Comparison of ENCODE assay signal across 9 mouse cellular contexts in genomic region chr10:78575690-78576089, GRCm38 (mm10). TPM values are rescaled to one million over a fixed set of nuclear protein-coding genes. Genes with fewer than 3 reads are reported as not detected.
DNase-seq lines count a peak whose midpoint lies in the region; ATAC-seq and TF ChIP-seq lines count a peak whose summit lies in the region.
"Had no signal": no experiment of that assay in that cellular context is flagged by ENCODE, and none has a peak within 500 bp of the region (broad histone marks: within the 10 kb centered on the region; RNA-seq: fewer than 3 reads in every experiment).

No protein-coding gene starts in this region.

- H3K4me1 ChIP-seq in hindbrain, embryonic 10.5 days (replicated peaks): peaks cover 17% of the 10 kb centered on the region
- no peaks in the 10 kb centered on the region for H3K4me1 ChIP-seq in hindbrain, embryonic 11.5 days (replicated peaks; ENCODE audit: control insufficient read depth, insufficient read depth, low read length)
- peaks cover 5% of the 10 kb centered on the region; the same call in 1 of the 2 replicates for H3K4me1 ChIP-seq in bone marrow macrophage, adult 2 months (ENCODE audit: control insufficient read depth, insufficient read depth, low read length)
- H3K4me1 ChIP-seq in forebrain, embryonic 16.5 days (replicated peaks; ENCODE audit: control insufficient read depth, insufficient read depth, low read length): peaks cover 15% of the 10 kb centered on the region
- peaks cover 12% of the 10 kb centered on the region for H3K4me1 ChIP-seq in limb, embryonic 14.5 days (ENCODE audit: control insufficient read depth, insufficient read depth, low read length)
- H3K4me1 ChIP-seq in neural tube, embryonic 15.5 days: peaks cover 22% of the 10 kb centered on the region

- H3K36me3 ChIP-seq in hindbrain, embryonic 10.5 days: peaks cover 36% of the 10 kb centered on the region
- H3K36me3 ChIP-seq in hindbrain, embryonic 11.5 days (ENCODE audit: control insufficient read depth, insufficient read depth, low read length): no peaks in the 10 kb centered on the region
- no peaks in the 10 kb centered on the region for H3K36me3 ChIP-seq in forebrain, embryonic 16.5 days (ENCODE audit: control insufficient read depth, insufficient read depth)
- H3K36me3 ChIP-seq in limb, embryonic 14.5 days (ENCODE audit: control insufficient read depth, insufficient read depth, low read length): peaks cover 34% of the 10 kb centered on the region
- H3K36me3 ChIP-seq in neural tube, embryonic 15.5 days: peaks cover 37% of the 10 kb centered on the region

- no peak for ATAC-seq in hindbrain, embryonic 11.5 days (ENCODE audit: low FRiP score)
- no peak; the same call in 1 of the 2 replicates for ATAC-seq in forebrain, embryonic 16.5 days
- ATAC-seq in limb, embryonic 14.5 days (ENCODE audit: low FRiP score, low read depth): no peak
- no peak for ATAC-seq in neural tube, embryonic 15.5 days (ENCODE audit: low FRiP score)

- no peak for TF ChIP-seq CTCF in bone marrow macrophage, adult 2 months (IDR thresholded peaks at IDR 0.05; ENCODE audit: low read depth, low read length)

- WGBS in hindbrain, embryonic 10.5 days: 90% methylated on average over 2 of the region's 2 CpGs
- WGBS in hindbrain, embryonic 11.5 days: 86% methylated on average over 2 of the region's 2 CpGs
- WGBS in forebrain, embryonic 16.5 days: 36% methylated on average over 2 of the region's 2 CpGs
- 63% methylated on average over 2 of the region's 2 CpGs for WGBS in limb, embryonic 14.5 days
- WGBS in neural tube, embryonic 15.5 days: 62% methylated on average over 2 of the region's 2 CpGs

- H3K27me3 ChIP-seq in hindbrain, embryonic 10.5 days (ENCODE audit: insufficient read depth, poor library complexity, severe bottlenecking): no peaks in the 10 kb centered on the region
- H3K27me3 ChIP-seq in hindbrain, embryonic 11.5 days (ENCODE audit: control insufficient read depth, insufficient read depth, low read length): no peaks in the 10 kb centered on the region
- H3K27me3 ChIP-seq in forebrain, embryonic 16.5 days (replicated peaks; ENCODE audit: control insufficient read depth, insufficient read depth, low read length): no peaks in the 10 kb centered on the region
- H3K27me3 ChIP-seq in limb, embryonic 14.5 days (ENCODE audit: control insufficient read depth, insufficient read depth, low read length): no peaks in the 10 kb centered on the region
- no peaks in the 10 kb centered on the region for H3K27me3 ChIP-seq in neural tube, embryonic 15.5 days (replicated peaks)

- no peak for TF ChIP-seq POLR2A in bone marrow macrophage, adult 2 months (IDR thresholded peaks at IDR 0.05; ENCODE audit: borderline replicate concordance, low read depth, low read length)
- no peak for TF ChIP-seq POLR2A in limb, embryonic 14.5 days (IDR thresholded peaks at IDR 0.05; ENCODE audit: borderline replicate concordance, extremely low read depth, insufficient read depth, insufficient read length)

- no peak overlapping the region for H3K27ac ChIP-seq in hindbrain, embryonic 10.5 days
- no peak overlapping the region for H3K27ac ChIP-seq in hindbrain, embryonic 11.5 days (ENCODE audit: low read depth, low read length)
- no peak overlapping the region for H3K27ac ChIP-seq in bone marrow macrophage, adult 2 months (ENCODE audit: insufficient read depth, low read depth, low read length)
- H3K27ac ChIP-seq in forebrain, embryonic 16.5 days (ENCODE audit: low read length): 0 out of 2 replicates have a peak overlapping the region, but pooled peaks have one; percentile 19
- H3K27ac ChIP-seq in limb, embryonic 14.5 days (replicated peaks; ENCODE audit: low read depth, low read length): no peak overlapping the region
- peak overlapping the region; percentile 92; the same call in 1 of the 2 replicates for H3K27ac ChIP-seq in neural tube, embryonic 15.5 days (replicated peaks)

- no peak for DNase-seq in hindbrain, embryonic 10.5 days (ENCODE audit: low spot score)
- DNase-seq in hindbrain, embryonic 11.5 days (ENCODE audit: low spot score): no peak
- DNase-seq in kidney, adult 8-10 months: peak; percentile 56 to 71
- DNase-seq in limb, embryonic 14.5 days (ENCODE audit: low spot score): no peak
- no peak for DNase-seq in gastrocnemius, adult 18-20 months (ENCODE audit: low spot score)

- H3K4me3 ChIP-seq in hindbrain, embryonic 10.5 days: peak overlapping the region; percentile 74; the same call in 1 of the 2 replicates
- no peak overlapping the region for H3K4me3 ChIP-seq in hindbrain, embryonic 11.5 days (ENCODE audit: low read depth, low read length)
- peak overlapping the region; percentile 72 for H3K4me3 ChIP-seq in bone marrow macrophage, adult 2 months (ENCODE audit: insufficient read depth, low read length)
- H3K4me3 ChIP-seq in forebrain, embryonic 16.5 days (replicated peaks; ENCODE audit: low read length): no peak overlapping the region
- H3K4me3 ChIP-seq in limb, embryonic 14.5 days (replicated peaks; ENCODE audit: low read length): peak overlapping the region; percentile 53
- H3K4me3 ChIP-seq in neural tube, embryonic 15.5 days (replicated peaks): peak overlapping the region; percentile 63; the same call in 1 of the 2 replicates

- H3K9me3 ChIP-seq in hindbrain, embryonic 10.5 days: no peaks in the 10 kb centered on the region
- no peaks in the 10 kb centered on the region for H3K9me3 ChIP-seq in hindbrain, embryonic 11.5 days (ENCODE audit: control insufficient read depth, low read length)
- H3K9me3 ChIP-seq in forebrain, embryonic 16.5 days (ENCODE audit: control insufficient read depth, low read length): no peaks in the 10 kb centered on the region
- no peaks in the 10 kb centered on the region for H3K9me3 ChIP-seq in limb, embryonic 14.5 days (ENCODE audit: control insufficient read depth, low read length)
- no peaks in the 10 kb centered on the region for H3K9me3 ChIP-seq in neural tube, embryonic 15.5 days (replicated peaks)

- H3K4me2 ChIP-seq in hindbrain, embryonic 11.5 days (replicated peaks; ENCODE audit: low read depth, low read length): no peak overlapping the region
- H3K4me2 ChIP-seq in forebrain, embryonic 16.5 days (ENCODE audit: low read length): no peak overlapping the region; the same call in 1 of the 2 replicates
- peak overlapping the region; percentile 67 for H3K4me2 ChIP-seq in limb, embryonic 14.5 days (replicated peaks; ENCODE audit: low read depth, low read length, severe bottlenecking)
- H3K4me2 ChIP-seq in neural tube, embryonic 15.5 days: peak overlapping the region; percentile 75

- no peak overlapping the region for H3K9ac ChIP-seq in hindbrain, embryonic 11.5 days (ENCODE audit: low read depth, low read length)
- no peak overlapping the region for H3K9ac ChIP-seq in forebrain, embryonic 16.5 days (replicated peaks; ENCODE audit: low read depth, low read length)
- H3K9ac ChIP-seq in limb, embryonic 14.5 days (ENCODE audit: low read depth, low read length, severe bottlenecking): no peak overlapping the region
- no peak overlapping the region for H3K9ac ChIP-seq in neural tube, embryonic 15.5 days (replicated peaks)

RNA-seq across cellular contexts. Expression of gene Ilvbl, which starts 1.5 kb away (rescaled TPM):
- 35.5 and 48.0 TPM in 2 replicates for polyA plus RNA-seq in hindbrain, embryonic 10.5 days (2016; fragmentation: Nextera tagmentation; extraction: Ambion mirVana)
- 27.5 and 31.2 TPM in 2 replicates for polyA plus RNA-seq in hindbrain, embryonic 11.5 days (2014; fragmentation: Nextera tagmentation; extraction: Ambion mirVana)
- 34.4 and 37.0 TPM in 2 replicates for polyA plus RNA-seq in bone marrow macrophage, adult 2 months (2012; ENCODE audit: insufficient read depth, insufficient read length, missing spikeins)
- polyA plus RNA-seq in forebrain, embryonic 16.5 days (2015; fragmentation: Nextera tagmentation; extraction: Ambion mirVana): 38.5 and 48.3 TPM in 2 replicates
- 52.5 and 64.0 TPM in 2 replicates for polyA plus RNA-seq in limb, embryonic 14.5 days (2012; rRNA removed)
- 45.8 and 49.4 TPM in 2 replicates for polyA plus RNA-seq in limb, embryonic 14.5 days (2014; fragmentation: Nextera tagmentation; extraction: Ambion mirVana)
- 64.8 and 66.9 TPM in 2 replicates for polyA plus RNA-seq in neural tube, embryonic 15.5 days (2015; fragmentation: Nextera tagmentation; extraction: Ambion mirVana)
- 10 to 100 TPM in 1 of 2 experiments, 1 to 10 TPM in 1; 7.9 to 14.8 TPM for total RNA-seq in gastrocnemius, adult 18-20 months (2021)

RNA-seq across cellular contexts. Expression of gene Syde1, which starts 16.1 kb away (rescaled TPM):
- polyA plus RNA-seq in hindbrain, embryonic 10.5 days (2016; fragmentation: Nextera tagmentation; extraction: Ambion mirVana): 12.2 TPM in 2 replicates
- polyA plus RNA-seq in hindbrain, embryonic 11.5 days (2014; fragmentation: Nextera tagmentation; extraction: Ambion mirVana): 10.0 and 11.9 TPM in 2 replicates
- polyA plus RNA-seq in bone marrow macrophage, adult 2 months (2012; ENCODE audit: insufficient read depth, insufficient read length, missing spikeins): 0.28 and 0.32 TPM in 2 replicates
- 3.9 TPM in 2 replicates for polyA plus RNA-seq in forebrain, embryonic 16.5 days (2015; fragmentation: Nextera tagmentation; extraction: Ambion mirVana)
- 49.2 and 60.9 TPM in 2 replicates for polyA plus RNA-seq in limb, embryonic 14.5 days (2012; rRNA removed)
- 24.4 and 29.0 TPM in 2 replicates for polyA plus RNA-seq in limb, embryonic 14.5 days (2014; fragmentation: Nextera tagmentation; extraction: Ambion mirVana)
- polyA plus RNA-seq in neural tube, embryonic 15.5 days (2015; fragmentation: Nextera tagmentation; extraction: Ambion mirVana): 3.3 and 4.9 TPM in 2 replicates
- total RNA-seq in gastrocnemius, adult 18-20 months (2021): 1 to 10 TPM; 3.3 to 4.0 TPM

RNA-seq across cellular contexts. Expression of gene Olfr1357, which starts 42.2 kb away (rescaled TPM):
- polyA plus RNA-seq in hindbrain, embryonic 10.5 days (2016; fragmentation: Nextera tagmentation; extraction: Ambion mirVana): not detected in 2 replicates
- not detected in 2 replicates for polyA plus RNA-seq in hindbrain, embryonic 11.5 days (2014; fragmentation: Nextera tagmentation; extraction: Ambion mirVana)
- not detected in 2 replicates for polyA plus RNA-seq in bone marrow macrophage, adult 2 months (2012; ENCODE audit: insufficient read depth, insufficient read length, missing spikeins)
- not detected in 2 replicates for polyA plus RNA-seq in forebrain, embryonic 16.5 days (2015; fragmentation: Nextera tagmentation; extraction: Ambion mirVana)
- not detected in 2 replicates for polyA plus RNA-seq in limb, embryonic 14.5 days (2012; rRNA removed)
- not detected in 2 replicates for polyA plus RNA-seq in limb, embryonic 14.5 days (2014; fragmentation: Nextera tagmentation; extraction: Ambion mirVana)
- not detected in 2 replicates for polyA plus RNA-seq in neural tube, embryonic 15.5 days (2015; fragmentation: Nextera tagmentation; extraction: Ambion mirVana)
- total RNA-seq in gastrocnemius, adult 18-20 months (2021): not detected
- total RNA-seq: ES-E14 had no signal

RNA-seq across cellular contexts. Expression of gene Olfr1358, which starts 58.5 kb away (rescaled TPM):
- polyA plus RNA-seq in hindbrain, embryonic 10.5 days (2016; fragmentation: Nextera tagmentation; extraction: Ambion mirVana): not detected in 2 replicates
- 0.15 TPM in 1 of 2 replicates, not detected in the other for polyA plus RNA-seq in hindbrain, embryonic 11.5 days (2014; fragmentation: Nextera tagmentation; extraction: Ambion mirVana)
- polyA plus RNA-seq in bone marrow macrophage, adult 2 months (2012; ENCODE audit: insufficient read depth, insufficient read length, missing spikeins): not detected in 2 replicates
- polyA plus RNA-seq in forebrain, embryonic 16.5 days (2015; fragmentation: Nextera tagmentation; extraction: Ambion mirVana): not detected in 2 replicates
- not detected in 2 replicates for polyA plus RNA-seq in limb, embryonic 14.5 days (2012; rRNA removed)
- polyA plus RNA-seq in limb, embryonic 14.5 days (2014; fragmentation: Nextera tagmentation; extraction: Ambion mirVana): not detected in 2 replicates
- not detected in 2 replicates for polyA plus RNA-seq in neural tube, embryonic 15.5 days (2015; fragmentation: Nextera tagmentation; extraction: Ambion mirVana)
- not detected for total RNA-seq in gastrocnemius, adult 18-20 months (2021)
- total RNA-seq: ES-E14 had no signal

Comparison
In these comparisons a context has a peak if more than half of its experiments do, and no peak if none do; other contexts are left out.
1. H3K4me3 ChIP-seq: peak in hindbrain, embryonic 10.5 days (single experiment), bone marrow macrophage, adult 2 months (single experiment), limb, embryonic 14.5 days (single experiment) and neural tube, embryonic 15.5 days (single experiment); none in hindbrain, embryonic 11.5 days (single experiment) and forebrain, embryonic 16.5 days (single experiment).
2. DNase-seq: peak in kidney, adult 8-10 months (2 of 2); none in hindbrain, embryonic 10.5 days (single experiment), hindbrain, embryonic 11.5 days (single experiment), limb, embryonic 14.5 days (single experiment) and gastrocnemius, adult 18-20 months (single experiment).
3. H3K27ac ChIP-seq: peak in forebrain, embryonic 16.5 days (single experiment) and neural tube, embryonic 15.5 days (single experiment); none in hindbrain, embryonic 10.5 days (single experiment), hindbrain, embryonic 11.5 days (single experiment), bone marrow macrophage, adult 2 months (single experiment) and limb, embryonic 14.5 days (single experiment).
4. H3K4me2 ChIP-seq: peak in limb, embryonic 14.5 days (single experiment) and neural tube, embryonic 15.5 days (single experiment); none in hindbrain, embryonic 11.5 days (single experiment) and forebrain, embryonic 16.5 days (single experiment).